Mouse (Mus musculus) forebrain, embryonic 15.5 days (tissue): ENCODE measurements around the gene Olfr1385. TPM values are rescaled to one million over a fixed set of nuclear protein-coding genes. Genes with fewer than 3 reads are reported as not detected.
"Not testable (repeated sequence)": the region's sequence is repeated elsewhere in the genome, so short reads cannot be mapped to it uniquely, and the experiment has no call there.

Experiments
- ATAC-seq: fragments of 200-750 bp; cut with Nextera tagmentation; replicated peaks from 2 replicates; pipeline ENCODE4 v1.8.0; 2017; ENCODE audit warnings: mild to moderate bottlenecking, moderate TSS enrichment, moderate library complexity
- H3K27ac ChIP-seq: fragments of 300-500 bp; sonication (generic); replicated peaks from 2 replicates; pipeline ENCODE4 v1.5.1; 2015; ENCODE audit warnings: mild to moderate bottlenecking, inconsistent platforms
- H3K27me3 ChIP-seq: fragments of 300-500 bp; sonication (generic); 2 replicates; pipeline ENCODE4 v1.6.1; 2015; ENCODE audit warnings: inconsistent platforms
- H3K36me3 ChIP-seq: fragments of 300-500 bp; sonication (generic); 2 replicates; pipeline ENCODE4 v1.6.1; 2015; ENCODE audit warnings: mild to moderate bottlenecking, inconsistent platforms
- H3K4me1 ChIP-seq: fragments of 300-500 bp; sonication (generic); 2 replicates; pipeline ENCODE4 v1.6.1; 2015; ENCODE audit warnings: inconsistent platforms
- H3K4me2 ChIP-seq: fragments of 300-500 bp; sonication (generic); replicated peaks from 2 replicates; pipeline ENCODE4 v1.6.1; 2015; ENCODE audit warnings: mild to moderate bottlenecking, inconsistent platforms
- H3K4me3 ChIP-seq: fragments of 300-500 bp; sonication (generic); 2 replicates; pipeline ENCODE4 v1.5.1; 2015; ENCODE audit warnings: mild to moderate bottlenecking, inconsistent platforms
- H3K9ac ChIP-seq: fragments of 300-500 bp; sonication (generic); replicated peaks from 2 replicates; pipeline ENCODE4 v1.6.1; 2015; ENCODE audit warnings: mild to moderate bottlenecking, inconsistent platforms
- H3K9me3 ChIP-seq: fragments of 300-500 bp; sonication (generic); 2 replicates; pipeline ENCODE4 v1.6.1; 2016; ENCODE audit warnings: inconsistent platforms
- WGBS: fragments of 180-500 bp; shearing (Covaris S2); methylation state at CpG from one replicate; pipeline ENCODE4 v1.1.7; 2015; ENCODE audit warnings: mixed read lengths; 5-methylcytosine and 5-hydroxymethylcytosine counted together
- polyA plus RNA-seq: library from polyadenylated mRNA; unstranded; fragments of >200 nt; fragmentation: Nextera tagmentation; extraction: Ambion mirVana; gene quantifications from 2 replicates; pipeline ENCODE4 v1.2.1, GENCODE M21; 2015

Gene Olfr1385
- polyA plus RNA-seq = not detected in 2 replicates

GRCm38 (mm10) chr11:49488770-49489169, at the start of gene Olfr1385:
Olfr1385 (plus strand) TSS chr11:49489070.
- not testable (repeated sequence) for H3K36me3 ChIP-seq, H3K9me3 ChIP-seq, H3K4me2 ChIP-seq, H3K4me3 ChIP-seq, H3K9ac ChIP-seq, ATAC-seq, H3K27me3 ChIP-seq, H3K4me1 ChIP-seq, H3K27ac ChIP-seq
- WGBS = 74% methylated on average over 1 of the region's 1 CpGs

- no peak within 1 kb of the TSS for H3K27ac ChIP-seq
- H3K9me3 ChIP-seq = no peaks in the 10 kb centered on the region
- 85% methylated on average over 1 of the region's 1 CpGs for WGBS
- no peaks in the 10 kb centered on the region for H3K36me3 ChIP-seq
- H3K27me3 ChIP-seq = no peaks in the 10 kb centered on the region
- ATAC-seq = no peak
- no peak within 1 kb of the TSS for H3K9ac ChIP-seq
- no peak within 1 kb of the TSS for H3K4me3 ChIP-seq
- H3K4me2 ChIP-seq = no peak within 1 kb of the TSS
- no peaks in the 10 kb centered on the region for H3K4me1 ChIP-seq
Measured at GRCm38 (mm10) chr11:49455043-49455442, 33.8 kb upstream of the Olfr1385 start, which contains the start of gene Olfr1387. Olfr1387 (plus strand) TSS chr11:49455343.

GRCm38 (mm10) chr11:49464746-49465145, 24.1 kb upstream of the Olfr1385 start, which contains the start of gene Olfr1386:
Olfr1386 (plus strand) TSS chr11:49465046.
- not testable (repeated sequence) for H3K27ac ChIP-seq, H3K4me1 ChIP-seq, H3K36me3 ChIP-seq, H3K9me3 ChIP-seq, H3K4me3 ChIP-seq, ATAC-seq, H3K9ac ChIP-seq, H3K27me3 ChIP-seq, H3K4me2 ChIP-seq
- WGBS = 84% methylated on average over 3 of the region's 3 CpGs

GRCm38 (mm10) chr11:49485973-49486372, 2.9 kb upstream of the Olfr1385 start:
- Histone ChIP-seq H3K4me2 (no peak overlapping the region), H3K4me3 (no peak overlapping the region), H3K36me3 (no peaks in the 10 kb centered on the region), H3K27me3 (no peaks in the 10 kb centered on the region), H3K27ac (no peak overlapping the region), H3K4me1 (no peaks in the 10 kb centered on the region), H3K9ac (no peak overlapping the region), H3K9me3 (no peaks in the 10 kb centered on the region)
- no peak for ATAC-seq
- 77% methylated on average over 4 of the region's 4 CpGs for WGBS

- H3K9ac ChIP-seq = no peak overlapping the region
- H3K36me3 ChIP-seq = no peaks in the 10 kb centered on the region
- no peaks in the 10 kb centered on the region for H3K9me3 ChIP-seq
- no peak overlapping the region for H3K4me3 ChIP-seq
- no peaks in the 10 kb centered on the region for H3K4me1 ChIP-seq
- ATAC-seq = no peak
- H3K4me2 ChIP-seq = no peak overlapping the region
- H3K27me3 ChIP-seq = no peaks in the 10 kb centered on the region
- whole genome bisulfite sequencing = 72% methylated on average over 5 of the region's 5 CpGs
- H3K27ac ChIP-seq = no peak overlapping the region
Measured at GRCm38 (mm10) chr11:49518086-49518485, 29.2 kb downstream of the Olfr1385 start.

GRCm38 (mm10) chr11:49519348-49519747, 30.5 kb downstream of the Olfr1385 start, which contains the start of gene Olfr1383:
Olfr1383 (plus strand) TSS chr11:49519648.
- no peak within 1 kb of the TSS for H3K27ac ChIP-seq
- H3K27me3 ChIP-seq = no peaks in the 10 kb centered on the region
- H3K9me3 ChIP-seq = no peaks in the 10 kb centered on the region
- no peak within 1 kb of the TSS for H3K4me3 ChIP-seq
- no peaks in the 10 kb centered on the region for H3K36me3 ChIP-seq
- no peaks in the 10 kb centered on the region for H3K4me1 ChIP-seq
- no peak for ATAC-seq
- no peak within 1 kb of the TSS for H3K4me2 ChIP-seq
- H3K9ac ChIP-seq = no peak within 1 kb of the TSS

- ATAC-seq = no peak
Measured at GRCm38 (mm10) chr11:49527947-49528346, 39.1 kb downstream of the Olfr1385 start, which contains the start of gene Olfr1382. Olfr1382 (plus strand) TSS chr11:49528247.

GRCm38 (mm10) chr11:49532761-49533160, 43.9 kb downstream of the Olfr1385 start:
- H3K4me1 ChIP-seq = no peaks in the 10 kb centered on the region
- no peaks in the 10 kb centered on the region for H3K36me3 ChIP-seq
- H3K9ac ChIP-seq = no peak overlapping the region
- no peak overlapping the region for H3K27ac ChIP-seq
- no peak overlapping the region for H3K4me3 ChIP-seq
- no peaks in the 10 kb centered on the region for H3K9me3 ChIP-seq
- no peak overlapping the region for H3K4me2 ChIP-seq
- no peaks in the 10 kb centered on the region for H3K27me3 ChIP-seq
- no peak for ATAC-seq

More at GRCm38 (mm10) chr11:49527947-49528346, 39.1 kb downstream of the Olfr1385 start, which contains the start of gene Olfr1382:
- 86% methylated on average over 3 of the region's 3 CpGs for WGBS
- H3K4me3 ChIP-seq = no peak within 1 kb of the TSS
- no peaks in the 10 kb centered on the region for H3K9me3 ChIP-seq
- H3K27ac ChIP-seq = no peak within 1 kb of the TSS
- no peaks in the 10 kb centered on the region for H3K36me3 ChIP-seq
- no peaks in the 10 kb centered on the region for H3K27me3 ChIP-seq
- no peak within 1 kb of the TSS for H3K4me2 ChIP-seq
- H3K9ac ChIP-seq = no peak within 1 kb of the TSS
- H3K4me1 ChIP-seq = no peaks in the 10 kb centered on the region

GRCm38 (mm10) chr11:49536631-49537030, 47.8 kb downstream of the Olfr1385 start:
- WGBS = 93% methylated on average over 2 of the region's 2 CpGs
- H3K9me3 ChIP-seq, H3K4me2 ChIP-seq, H3K9ac ChIP-seq, H3K4me3 ChIP-seq, H3K27me3 ChIP-seq, ATAC-seq, H3K36me3 ChIP-seq, H3K4me1 ChIP-seq, H3K27ac ChIP-seq: not testable (repeated sequence)

GRCm38 (mm10) chr11:49543149-49543548, 54.3 kb downstream of the Olfr1385 start, which contains the start of gene Olfr1381:
Olfr1381 (plus strand) TSS chr11:49543449.
- not testable (repeated sequence) for H3K36me3 ChIP-seq, H3K4me2 ChIP-seq, H3K9me3 ChIP-seq, ATAC-seq, H3K27me3 ChIP-seq, H3K27ac ChIP-seq, H3K9ac ChIP-seq, H3K4me1 ChIP-seq, H3K4me3 ChIP-seq
- 71% methylated on average over 3 of the region's 3 CpGs for WGBS

Other genes with a start within 250 kb of the Olfr1385 start
- gene Mgat1, start 244.9 kb upstream of the Olfr1385 start, polyA plus RNA-seq = 30.2 and 30.3 TPM in 2 replicates
- gene Olfr1393, start 210.8 kb upstream of the Olfr1385 start, polyA plus RNA-seq = not detected in 2 replicates
- not detected in 2 replicates for gene Olfr1392, start 203.8 kb upstream of the Olfr1385 start, polyA plus RNA-seq
- gene Olfr10, start 184.3 kb upstream of the Olfr1385 start, polyA plus RNA-seq = not detected in 2 replicates
- not detected in 2 replicates for gene Olfr1391, start 166.3 kb upstream of the Olfr1385 start, polyA plus RNA-seq
- gene Olfr1390, start 153.9 kb upstream of the Olfr1385 start, polyA plus RNA-seq = not detected in 2 replicates
- not detected in 2 replicates for gene Olfr1389, start 66.0 kb upstream of the Olfr1385 start, polyA plus RNA-seq
- gene Olfr1388, start 52.4 kb upstream of the Olfr1385 start, polyA plus RNA-seq = 0.05 and 0.13 TPM in 2 replicates
- not detected in 2 replicates for gene Olfr1387, start 33.7 kb upstream of the Olfr1385 start, polyA plus RNA-seq
- gene Olfr1386, start 24.0 kb upstream of the Olfr1385 start, polyA plus RNA-seq = not detected in 2 replicates
- not detected in 2 replicates for gene Olfr1384, start 17.7 kb downstream of the Olfr1385 start, polyA plus RNA-seq
- not detected in 2 replicates for gene Olfr1383, start 30.6 kb downstream of the Olfr1385 start, polyA plus RNA-seq
- not detected in 2 replicates for gene Olfr1382, start 39.2 kb downstream of the Olfr1385 start, polyA plus RNA-seq
- not detected in 2 replicates for gene Olfr1381, start 54.4 kb downstream of the Olfr1385 start, polyA plus RNA-seq
- not detected in 2 replicates for gene Olfr1380, start 67.8 kb downstream of the Olfr1385 start, polyA plus RNA-seq
- gene Flt4, start 120.2 kb downstream of the Olfr1385 start, polyA plus RNA-seq = 1.4 TPM in 2 replicates
- not detected in 2 replicates for gene Scgb3a1, start 174.5 kb downstream of the Olfr1385 start, polyA plus RNA-seq
- gene Cnot6, start 223.7 kb downstream of the Olfr1385 start, polyA plus RNA-seq = 69.9 and 78.7 TPM in 2 replicates